Mouse (Mus musculus) layer of hippocampus, postnatal 25 days (tissue): ENCODE results near the gene Gorasp1. TPM values are rescaled to one million over a fixed set of nuclear protein-coding genes. Genes with fewer than 3 reads are reported as not detected.

Source experiments
- total RNA-seq, 2 experiments: library from RNA; stranded (reverse); gene quantifications; 2 replicates each; pipeline ENCODE4 v1.2.3; 2021

Gene Gorasp1
- total RNA-seq, 2 experiments from 2014 or later, result 35.4 to 37.9 TPM

Other genes with a start within 250 kb of the Gorasp1 start
- gene Scn10a, start 218.2 kb downstream of the Gorasp1 start, total RNA-seq, result not detected
- gene Scn11a, start 112.1 kb downstream of the Gorasp1 start, total RNA-seq, result not detected
- gene Wdr48, start 42.7 kb downstream of the Gorasp1 start, total RNA-seq, result 10 to 100 TPM; 64.3 to 70.5 TPM
- 1 to 10 TPM in 1 of 2 experiments, under 1 TPM in 1; 0.71 to 1.3 TPM for gene Ttc21a, start within 50 bp of the Gorasp1 start, total RNA-seq
- gene Csrnp1, start 47.1 kb upstream of the Gorasp1 start, total RNA-seq, result 10 to 100 TPM; 14.5 to 15.9 TPM
- under 1 TPM; 0.07 to 0.19 TPM for gene Xirp1, start 86.0 kb upstream of the Gorasp1 start, total RNA-seq
- 10 to 100 TPM; 31.0 to 37.4 TPM for gene Cx3cr1, start 132.3 kb upstream of the Gorasp1 start, total RNA-seq
- gene Ccr8, start 154.5 kb upstream of the Gorasp1 start, total RNA-seq, result not detected
- 10 to 100 TPM; 23.2 to 32.4 TPM for gene Slc25a38, start 172.8 kb upstream of the Gorasp1 start, total RNA-seq
- gene Rpsa, start 190.1 kb upstream of the Gorasp1 start, total RNA-seq, result 100 to 1,000 TPM; 415 to 483 TPM
- 100 to 1,000 TPM; 605 to 677 TPM for gene Mobp, start 212.1 kb upstream of the Gorasp1 start, total RNA-seq